Mouse (Mus musculus) large intestine, adult 2 months (tissue): Measurements from ENCODE around the gene Ceacam9. TPM values are rescaled to one million over a fixed set of nuclear protein-coding genes. Genes with fewer than 3 reads are reported as not detected.

Experiments
- DNase-seq: peaks from one replicate; pipeline ENCODE4 v3.0.0-alpha.2; 2012; ENCODE audit warnings: low read depth, low spot score
- WGBS: fragments of 180-500 bp; shearing (Covaris S2); methylation state at CpG from one replicate; pipeline ENCODE4 v1.1.7; 2018; 5-methylcytosine and 5-hydroxymethylcytosine counted together
- polyA plus RNA-seq: library from polyadenylated mRNA; depleted of rRNA; stranded (reverse); fragments of >200 nt; gene quantifications from 2 replicates; pipeline ENCODE4 v1.2.3, GENCODE M21; 2012; rRNA removed

Ceacam9 gene
- polyA plus RNA-seq, 1 experiment = not detected

DNA sequence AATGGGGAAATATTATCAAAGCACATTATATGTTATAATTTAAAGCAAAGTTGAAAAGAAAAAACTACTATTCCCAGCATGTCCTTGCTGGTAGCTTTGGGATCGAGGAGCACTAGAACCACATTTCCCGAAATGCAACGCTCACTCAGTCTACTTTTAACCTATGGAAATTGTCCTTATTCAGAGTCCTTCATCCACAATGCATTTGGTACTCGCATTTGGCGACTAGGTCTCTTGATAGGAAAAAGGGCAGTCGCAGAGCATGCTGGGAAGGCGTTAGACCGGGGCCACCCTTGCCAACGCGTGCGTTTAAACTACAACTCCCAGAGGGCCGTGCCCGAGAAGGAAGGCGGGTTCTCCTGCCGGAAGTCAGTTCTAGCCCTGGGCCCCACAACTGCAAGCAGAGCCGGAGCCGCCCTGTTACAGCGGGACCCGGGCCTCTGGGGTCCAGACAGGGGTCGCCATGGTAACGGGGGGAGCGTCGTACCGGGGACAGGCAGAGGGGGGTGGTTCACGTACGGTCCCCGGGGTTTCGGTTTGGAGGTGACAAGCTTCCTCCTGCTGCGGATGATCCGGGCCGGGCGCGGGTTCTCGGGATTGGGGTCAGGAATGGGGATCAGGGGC lies 16.5 kb downstream of the Ceacam9 start, which contains the start of gene Ap2s1:
Gene Ap2s1 (plus strand): TSS at position 338 of the 624 bp plus-strand sequence.
- DNase-seq = peak; percentile 98
- 1% methylated on average over 34 of the region's 34 CpGs for WGBS

DNA sequence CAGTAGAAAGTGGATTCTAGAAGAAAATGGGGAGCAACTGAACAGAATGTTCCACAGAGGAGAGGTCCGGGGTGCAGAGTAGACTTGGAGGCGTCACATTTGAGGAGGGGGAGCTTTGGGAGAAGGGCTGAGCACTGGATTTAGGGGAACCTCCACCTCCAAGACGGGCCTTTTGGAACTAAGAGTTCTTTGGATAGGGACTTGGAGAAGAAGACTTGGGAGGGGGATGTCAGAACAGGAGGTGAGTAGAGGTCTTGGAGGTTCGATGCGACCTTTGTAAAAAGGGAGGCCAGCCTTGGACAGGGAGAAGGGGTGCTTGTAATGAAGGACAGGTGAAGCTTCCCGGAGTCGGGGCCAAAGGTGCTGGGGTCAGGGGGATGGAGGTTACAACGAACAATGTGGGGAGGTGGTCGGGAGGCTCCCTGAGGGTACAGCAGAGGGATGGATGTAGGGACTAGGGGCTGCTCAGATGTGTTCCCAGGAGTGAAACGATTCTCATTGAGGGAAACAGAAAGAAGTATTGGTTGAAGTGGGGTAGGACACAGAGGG lies 17.4 kb downstream of the Ceacam9 start:
- DNase-seq = no peak
- 31% methylated on average over 10 of the region's 10 CpGs for WGBS

DNA sequence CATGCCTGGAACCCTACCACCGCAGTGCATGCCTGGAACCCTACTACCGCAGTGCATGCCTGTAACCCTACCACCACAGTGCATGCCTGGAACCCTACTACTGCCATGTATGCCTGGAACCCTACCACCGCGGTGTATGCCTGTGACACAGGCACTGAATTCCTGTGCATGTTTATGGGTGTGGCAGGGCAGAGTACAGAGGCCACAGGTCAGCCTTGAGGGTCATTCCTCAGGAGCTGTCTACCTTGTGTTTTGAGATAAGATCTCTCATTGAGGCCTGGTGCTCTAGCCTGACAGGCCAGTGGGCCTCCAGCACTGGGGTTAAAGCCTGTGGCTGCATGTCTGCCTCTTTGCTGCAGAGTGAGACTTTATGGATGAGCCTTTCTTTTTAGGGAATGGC lies 23.6 kb downstream of the Ceacam9 start:
- 67% methylated on average over 4 of the region's 4 CpGs for WGBS
- no peak for DNase-seq

DNA sequence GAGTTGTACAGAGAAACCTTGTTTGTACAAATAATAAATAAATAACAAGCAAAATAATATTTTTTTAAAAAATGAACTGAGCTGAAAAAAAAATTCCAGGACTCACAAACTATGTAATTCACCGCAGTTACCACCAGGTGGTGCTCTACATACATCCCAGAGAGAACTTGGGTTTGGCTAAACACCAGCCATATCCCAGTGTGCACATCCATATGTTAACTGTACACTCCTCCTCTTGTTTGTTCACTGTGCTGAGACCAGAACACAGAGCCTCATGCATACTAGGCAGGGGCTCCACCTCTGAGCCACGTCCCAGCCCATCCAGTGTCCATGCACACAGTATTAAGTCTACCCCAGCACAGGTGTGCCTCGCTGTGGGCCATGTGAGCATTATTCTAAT lies 24.4 kb downstream of the Ceacam9 start:
- DNase-seq = peak; percentile 45
- 59% methylated on average over 3 of the region's 3 CpGs for WGBS

DNA sequence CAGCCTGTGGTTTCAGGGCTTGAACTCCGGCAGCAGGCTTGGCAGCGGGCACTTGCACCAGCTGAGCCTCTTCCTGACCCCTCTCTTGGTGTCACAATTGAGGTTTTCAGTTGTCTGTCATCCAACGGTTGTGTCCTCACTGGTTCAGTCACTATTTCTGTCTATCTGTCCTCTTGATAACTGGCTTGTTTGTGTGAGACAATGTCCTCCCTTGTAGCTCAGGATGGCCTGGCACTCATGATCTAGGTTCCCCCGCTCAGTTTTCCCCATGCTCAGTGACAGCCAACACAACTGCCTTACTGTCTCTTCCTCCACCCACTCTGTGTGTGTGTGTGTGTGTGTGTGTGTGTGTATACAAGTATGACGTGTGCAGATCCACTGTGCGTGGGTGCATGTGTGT lies 25.9 kb downstream of the Ceacam9 start:
- 86% methylated on average over 6 of the region's 6 CpGs for WGBS
- DNase-seq = no peak

DNA sequence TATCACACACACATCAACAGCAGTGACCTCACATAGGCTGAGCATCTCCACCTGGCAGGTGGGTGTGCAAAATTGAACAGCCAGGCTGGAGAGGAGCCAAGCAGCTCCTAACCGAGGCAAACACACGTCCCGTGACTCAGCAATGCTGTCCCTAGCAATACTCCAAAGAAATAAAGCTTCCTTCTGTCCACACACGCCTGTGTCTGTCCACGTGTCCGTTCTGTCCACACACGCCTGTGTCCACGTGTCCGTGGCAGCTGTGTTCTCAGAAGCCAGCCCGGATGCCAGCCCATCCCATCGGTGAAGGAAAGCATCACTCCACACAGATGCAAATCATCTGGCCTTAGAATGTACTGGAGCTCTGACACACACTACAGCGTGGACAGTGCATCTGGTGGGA lies 30.3 kb downstream of the Ceacam9 start:
- DNase-seq = no peak
- 23% methylated on average over 12 of the region's 12 CpGs for WGBS

DNA sequence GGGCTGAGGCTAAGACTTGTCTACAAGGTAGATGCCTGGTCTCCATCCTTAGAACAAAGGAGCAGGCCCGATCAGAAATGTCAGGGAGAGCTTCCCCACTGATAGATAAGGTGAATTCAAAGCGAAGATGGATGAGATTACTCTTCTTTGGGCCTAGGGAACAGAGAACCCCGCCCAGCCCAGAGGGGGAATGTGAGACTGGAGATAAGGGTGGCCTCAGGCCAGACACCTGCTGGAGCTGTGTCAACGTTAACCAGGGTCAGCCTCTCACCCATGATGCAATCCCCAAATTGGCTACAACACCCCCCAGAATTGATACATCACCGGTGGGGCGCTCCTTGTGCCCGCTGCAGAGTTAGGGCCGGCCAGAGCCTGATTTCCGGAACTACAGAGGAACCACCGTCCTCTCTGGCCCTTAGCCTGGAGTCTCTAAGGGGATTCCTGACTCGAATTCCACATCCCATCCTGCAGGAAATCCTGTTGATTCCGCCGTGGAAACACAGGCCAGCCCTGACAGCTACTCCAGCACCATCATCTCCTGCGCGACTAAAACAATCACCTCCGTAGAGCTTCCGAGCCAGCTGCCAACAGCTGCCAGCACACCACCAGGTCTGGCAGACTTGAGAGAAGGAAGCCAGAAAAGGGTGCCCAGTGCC lies 33.8 kb downstream of the Ceacam9 start:
- DNase-seq = no peak
- 65% methylated on average over 17 of the region's 17 CpGs for WGBS

DNA sequence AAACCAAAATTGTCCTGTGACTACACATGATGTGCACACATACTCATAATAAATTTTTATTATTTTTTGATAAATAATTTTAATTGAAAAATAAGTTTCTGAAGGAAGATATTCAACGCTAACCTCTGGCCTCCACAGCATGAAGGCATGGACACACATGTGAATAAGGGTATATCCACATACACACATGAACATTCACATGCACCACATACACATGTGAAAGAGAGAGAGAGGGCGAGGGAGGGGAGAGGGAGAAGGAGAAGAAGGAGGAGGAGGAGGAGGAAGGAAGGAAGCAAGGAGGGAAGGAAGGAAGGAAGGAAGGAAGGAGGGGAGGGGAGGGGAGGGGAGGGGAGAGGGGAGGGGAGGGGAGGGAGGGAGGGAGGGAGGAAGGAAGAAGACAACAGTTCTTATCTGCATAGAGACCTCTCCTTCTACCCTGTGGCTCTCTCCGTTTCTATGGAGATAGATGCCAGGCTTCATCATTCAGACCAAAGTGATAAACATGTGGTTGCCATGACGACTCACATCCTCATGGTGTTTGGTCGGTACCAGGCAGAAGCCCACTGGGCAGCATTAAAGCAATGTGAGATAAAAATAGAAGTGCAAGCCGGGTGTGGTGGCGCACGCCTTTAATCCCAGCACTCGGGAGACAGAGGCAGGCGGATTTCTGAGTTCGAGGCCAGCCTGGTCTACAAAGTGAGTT lies 37.3 kb downstream of the Ceacam9 start:
- 86% methylated on average over 11 of the region's 11 CpGs for WGBS
- no peak for DNase-seq

DNA sequence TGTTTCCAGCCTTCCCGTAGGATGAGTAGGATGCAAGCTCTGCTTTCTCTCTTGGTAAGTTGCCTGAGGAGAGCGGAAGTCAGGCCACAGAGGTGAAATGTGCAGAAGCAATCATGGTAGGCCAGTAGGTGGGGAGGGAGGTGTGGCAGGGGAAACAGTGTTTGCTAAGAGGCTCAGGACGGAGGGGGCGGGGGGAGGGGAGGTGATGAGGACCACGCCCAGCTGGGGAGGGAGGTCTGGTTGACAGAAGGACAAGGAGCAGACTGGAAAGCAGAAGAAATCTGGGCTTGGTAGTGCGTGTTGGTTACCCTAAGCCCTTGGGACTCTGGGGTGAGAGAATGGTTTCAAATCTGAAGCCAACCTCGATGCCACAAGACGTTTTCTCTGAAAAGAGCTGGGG lies 38.6 kb downstream of the Ceacam9 start:
- 12% methylated on average over 8 of the region's 8 CpGs for WGBS
- DNase-seq = no peak

DNA sequence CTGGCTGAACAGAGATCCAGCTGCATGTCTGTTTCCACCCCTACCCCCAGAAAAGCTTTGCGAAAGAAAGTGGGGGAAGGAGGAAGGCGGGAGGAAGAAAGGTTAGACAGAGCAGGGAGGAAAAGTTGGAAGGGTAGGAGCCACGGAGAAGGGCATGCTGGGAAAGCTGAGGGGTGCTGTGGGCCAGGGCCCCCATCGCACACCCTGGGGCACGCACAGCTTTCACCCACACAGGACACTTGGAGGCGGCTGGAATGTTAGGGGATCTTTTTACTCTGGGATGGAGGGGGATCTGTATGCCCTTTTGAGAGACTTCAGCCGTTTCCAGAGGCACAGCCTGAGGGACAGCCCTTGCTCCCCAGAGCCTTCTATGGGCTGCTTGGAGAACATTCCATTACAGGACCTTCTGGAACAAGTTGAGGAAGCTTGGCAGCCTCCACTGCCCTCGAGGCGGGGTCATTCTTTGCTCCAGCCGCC lies 39.3 kb downstream of the Ceacam9 start:
- DNase-seq = no peak
- WGBS = 51% methylated on average over 9 of the region's 10 CpGs

DNA sequence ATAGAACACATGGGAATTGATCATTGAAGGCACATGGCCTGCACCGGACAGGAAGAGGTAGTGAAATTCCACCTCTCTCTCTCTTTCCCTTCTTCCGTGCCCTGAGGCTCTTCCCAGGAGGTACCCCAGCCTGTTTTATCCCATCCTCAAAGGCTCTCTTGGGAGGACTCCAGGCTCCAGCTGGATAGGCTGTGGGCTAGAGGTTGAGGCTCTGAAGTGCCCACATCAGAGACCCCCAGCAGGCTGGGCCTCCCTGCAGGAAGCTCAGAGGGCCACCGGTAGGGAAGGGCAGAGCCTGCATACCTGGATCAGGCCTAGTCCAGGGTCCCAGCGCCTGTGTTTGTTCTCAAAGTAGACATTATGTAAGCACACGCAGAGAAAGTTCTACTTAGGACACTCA lies 39.9 kb downstream of the Ceacam9 start:
- no peak for DNase-seq
- 69% methylated on average over 5 of the region's 5 CpGs for WGBS

DNA sequence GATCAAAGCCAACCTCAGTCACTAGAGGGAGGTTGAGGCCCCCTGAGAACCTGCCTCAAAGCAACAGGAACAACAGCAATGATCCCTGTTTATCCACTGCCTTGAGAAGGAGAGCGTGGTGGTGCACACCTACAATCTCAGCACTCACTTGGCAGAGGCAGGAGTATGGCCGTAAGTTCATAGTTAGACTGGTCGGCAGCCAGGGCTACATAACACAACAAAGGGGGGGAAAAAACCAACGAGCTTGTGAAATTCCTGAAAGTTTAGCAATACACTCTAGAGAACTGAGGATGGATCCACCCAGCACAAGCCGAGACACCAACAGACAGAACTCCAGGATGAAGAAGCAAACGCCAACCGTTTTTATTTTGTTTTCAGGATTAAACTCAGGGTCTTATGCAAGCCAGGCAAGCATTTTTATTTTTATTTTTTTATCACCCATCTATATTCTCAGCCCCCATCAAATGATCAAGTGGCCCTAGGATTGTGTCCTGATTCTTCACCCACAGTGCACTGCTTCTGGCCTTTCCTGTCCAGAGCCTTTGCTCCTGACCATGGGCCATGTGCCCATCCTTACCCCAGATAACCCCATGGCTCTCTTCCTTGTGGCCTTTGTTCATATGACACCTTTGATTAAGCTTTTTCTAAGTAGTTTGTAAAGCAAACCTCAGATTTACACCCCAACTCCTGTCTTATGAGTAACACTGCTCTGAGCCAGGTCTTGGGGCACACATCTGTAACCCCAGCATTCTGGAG lies 41.9 kb downstream of the Ceacam9 start:
- WGBS = 77% methylated on average over 7 of the region's 7 CpGs
- DNase-seq = no peak

DNA sequence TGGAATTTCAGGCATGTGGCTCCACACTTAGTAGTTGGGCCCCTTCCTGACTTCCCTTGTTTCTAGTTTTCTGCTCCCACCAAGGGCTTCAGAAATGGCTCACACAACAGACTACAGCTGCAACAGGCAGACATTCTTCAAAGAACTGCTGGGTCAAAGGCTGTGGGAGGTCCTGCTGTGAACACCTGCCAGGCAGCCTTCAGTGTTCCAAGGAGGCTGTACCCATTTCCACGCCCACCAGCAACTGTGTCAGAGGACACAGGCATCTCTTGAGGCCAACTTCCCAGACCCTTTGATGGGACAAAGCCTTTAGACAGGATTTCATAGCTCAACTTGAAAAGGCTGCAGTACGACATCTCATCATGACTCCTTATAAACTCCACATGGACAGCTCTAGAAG lies 44.7 kb downstream of the Ceacam9 start:
- 61% methylated on average over 2 of the region's 2 CpGs for WGBS
- DNase-seq = no peak

Other genes with a start within 250 kb of the Ceacam9 start
- 0.09 TPM in 1 of 2 replicates, not detected in the other for gene Npas1, start 244.2 kb upstream of the Ceacam9 start, polyA plus RNA-seq
- gene Arhgap35, start 106.9 kb upstream of the Ceacam9 start, polyA plus RNA-seq = 8.9 and 9.4 TPM in 2 replicates
- not detected in 2 replicates for gene Ceacam15, start 46.2 kb upstream of the Ceacam9 start, polyA plus RNA-seq
- gene Ap2s1, start 16.5 kb downstream of the Ceacam9 start, polyA plus RNA-seq = 431 and 452 TPM in 2 replicates
- gene Slc1a5, start 59.4 kb downstream of the Ceacam9 start, polyA plus RNA-seq = 82.4 and 114 TPM in 2 replicates
- 100.0 and 115 TPM in 2 replicates for gene Strn4, start 94.0 kb downstream of the Ceacam9 start, polyA plus RNA-seq
- gene Fkrp, start 94.8 kb downstream of the Ceacam9 start, polyA plus RNA-seq = 11.7 and 15.7 TPM in 2 replicates
- gene Prkd2, start 121.0 kb downstream of the Ceacam9 start, polyA plus RNA-seq = 23.6 and 32.4 TPM in 2 replicates
- gene Dact3, start 153.4 kb downstream of the Ceacam9 start, polyA plus RNA-seq = 10.9 and 12.4 TPM in 2 replicates
- 3.1 and 3.6 TPM in 2 replicates for gene Gng8, start 169.9 kb downstream of the Ceacam9 start, polyA plus RNA-seq
- gene Ptgir, start 184.6 kb downstream of the Ceacam9 start, polyA plus RNA-seq = 1.5 and 1.7 TPM in 2 replicates
- gene Calm3, start 202.2 kb downstream of the Ceacam9 start, polyA plus RNA-seq = 442 and 456 TPM in 2 replicates
- 1.2 and 2.3 TPM in 2 replicates for gene Pnmal2, start 222.8 kb downstream of the Ceacam9 start, polyA plus RNA-seq
- 0.22 and 0.43 TPM in 2 replicates for gene Pnmal1, start 237.8 kb downstream of the Ceacam9 start, polyA plus RNA-seq